Mouse (Mus musculus): ENCODE measurements around the gene Epo.

DNA sequence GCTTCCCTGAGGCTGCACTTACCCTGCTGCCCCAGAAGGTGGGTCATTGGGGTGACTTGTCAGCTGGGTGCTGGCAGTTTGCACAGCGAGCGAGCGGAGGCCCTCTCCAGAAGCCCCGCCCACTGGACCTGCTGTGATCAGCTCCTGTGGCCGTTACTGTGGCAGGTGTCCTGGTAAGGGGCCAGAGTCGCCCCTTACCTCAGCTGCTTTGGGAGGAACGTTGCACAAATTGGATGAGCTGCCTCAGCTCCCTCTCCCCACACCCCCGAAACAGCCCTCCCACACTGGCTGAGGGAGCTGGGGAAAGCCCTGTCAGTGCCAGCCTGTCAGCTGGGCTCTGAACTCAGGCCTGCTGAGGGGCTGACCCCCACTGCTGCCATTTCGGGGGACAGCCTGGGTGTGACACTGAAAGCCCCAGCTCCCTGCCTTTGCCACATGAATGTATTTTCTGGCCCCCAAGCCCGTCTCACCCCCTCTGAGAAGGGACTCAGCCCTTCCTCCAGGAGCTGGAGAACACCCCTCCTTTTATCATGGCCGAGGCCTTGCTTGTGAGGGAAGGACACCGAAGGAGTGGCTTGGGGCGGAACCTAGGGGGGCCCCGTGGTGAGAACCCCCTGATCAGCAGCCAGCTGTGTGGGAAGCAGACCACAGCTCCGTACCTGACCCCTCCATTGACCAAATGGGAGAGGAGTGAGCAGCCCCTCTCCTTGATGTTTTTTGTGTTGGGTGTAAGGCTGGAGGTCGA lies 6.7 kb downstream of the Epo start:
- TF ChIP-seq CTCF (IDR thresholded peaks at IDR 0.05; ENCODE audit: insufficient read depth, low read depth, low read length) (no peak), POLR2A (IDR thresholded peaks at IDR 0.05; ENCODE audit: insufficient read depth, low read depth, low read length) (no peak)
